Mouse (Mus musculus) retina, postnatal 7 days (tissue): Measurements from ENCODE around the gene Npepl1.

ENCODE experiments used
- DNase-seq: peaks from one replicate; pipeline ENCODE4 v3.0.0-alpha.2; 2012; ENCODE audit warnings: low read depth, low spot score

The Npepl1 gene

GRCm38 (mm10) chr2:174107375-174107774 is 2.8 kb upstream of the Npepl1 start:
- no peak for DNase-seq

GRCm38 (mm10) chr2:174110783-174111549 is 817 bp downstream of the Npepl1 start:
- no peak for DNase-seq

GRCm38 (mm10) chr2:174112931-174113330 is 2.8 kb downstream of the Npepl1 start:
- no peak for DNase-seq

GRCm38 (mm10) chr2:174114148-174114864 is 4.2 kb downstream of the Npepl1 start:
- no peak for DNase-seq

GRCm38 (mm10) chr2:174116929-174117328 is 6.8 kb downstream of the Npepl1 start:
- no peak for DNase-seq

- no peak for DNase-seq
Measured at GRCm38 (mm10) chr2:174118141-174118540, 8.0 kb downstream of the Npepl1 start.

- no peak for DNase-seq
Measured at GRCm38 (mm10) chr2:174119259-174119658, 9.1 kb downstream of the Npepl1 start.

GRCm38 (mm10) chr2:174120631-174121030 is 10.5 kb downstream of the Npepl1 start:
- DNase-seq, result no peak

- DNase-seq, result no peak
Measured at GRCm38 (mm10) chr2:174121411-174121947, 11.3 kb downstream of the Npepl1 start.

GRCm38 (mm10) chr2:174122331-174122730 is 12.2 kb downstream of the Npepl1 start:
- DNase-seq, result no peak

GRCm38 (mm10) chr2:174123731-174124130 is 13.6 kb downstream of the Npepl1 start:
- no peak for DNase-seq

- no peak for DNase-seq
Measured at GRCm38 (mm10) chr2:174126522-174127375, 16.6 kb downstream of the Npepl1 start.

GRCm38 (mm10) chr2:174127376-174127713 is 17.2 kb downstream of the Npepl1 start:
- no peak for DNase-seq

GRCm38 (mm10) chr2:174128926-174129325 is 18.8 kb downstream of the Npepl1 start:
- no peak for DNase-seq

- DNase-seq, result no peak
Measured at GRCm38 (mm10) chr2:174130468-174131097, 20.4 kb downstream of the Npepl1 start.

GRCm38 (mm10) chr2:174132413-174132969 is 22.3 kb downstream of the Npepl1 start:
- DNase-seq, result no peak

GRCm38 (mm10) chr2:174159035-174159434 is 48.9 kb downstream of the Npepl1 start:
- no peak for DNase-seq

- DNase-seq, result no peak
Measured at GRCm38 (mm10) chr2:174160461-174160860, 50.3 kb downstream of the Npepl1 start.
